9 mouse cellular contexts compared by ENCODE assay signal in genomic region chr5:140608634-140609015, GRCm38 (mm10). TPM values are rescaled to one million over a fixed set of nuclear protein-coding genes. Genes with fewer than 3 reads are reported as not detected.
DNase-seq lines count a peak whose midpoint lies in the region; ATAC-seq and TF ChIP-seq lines count a peak whose summit lies in the region.
"Had no signal": no experiment of that assay in that cellular context is flagged by ENCODE, and none has a peak within 500 bp of the region (broad histone marks: within the 10 kb centered on the region; RNA-seq: fewer than 3 reads in every experiment).

No protein-coding gene starts in this region.

- H3K36me3 ChIP-seq in lung, embryonic 14.5 days (ENCODE audit: insufficient read depth) = peaks cover 15% of the 10 kb centered on the region
- H3K36me3 ChIP-seq in embryonic facial prominence, embryonic 11.5 days (replicated peaks; ENCODE audit: control insufficient read depth, insufficient read depth, low read depth, low read length) = no peaks in the 10 kb centered on the region
- peaks cover 10% of the 10 kb centered on the region; the same call in 1 of the 2 replicates for H3K36me3 ChIP-seq in hindbrain, embryonic 13.5 days
- peaks cover 18% of the 10 kb centered on the region for H3K36me3 ChIP-seq in macrophage (ENCODE audit: inconsistent target)

- no peak for TF ChIP-seq CTCF in lung, embryonic 14.5 days (IDR thresholded peaks at IDR 0.05; ENCODE audit: low read depth)

- H3K9ac ChIP-seq in lung, embryonic 14.5 days = peak overlapping the region; percentile 67
- H3K9ac ChIP-seq in embryonic facial prominence, embryonic 11.5 days (replicated peaks; ENCODE audit: low read length) = peak overlapping the region; percentile 66
- H3K9ac ChIP-seq in hindbrain, embryonic 13.5 days = peak overlapping the region; percentile 83

- DNase-seq in lung, embryonic 14.5 days = peak; percentile 59
- no peak for DNase-seq in lung, postnatal 25 days (ENCODE audit: low spot score)
- DNase-seq in embryonic facial prominence, embryonic 11.5 days (ENCODE audit: low spot score) = peak; percentile 60
- no peak for DNase-seq in yolk sac, embryonic 10.5 days (ENCODE audit: low spot score)
- no peak for DNase-seq in adrenal gland, postnatal 10 days
- DNase-seq in adrenal gland, adult 18-20 months (ENCODE audit: low spot score in 2 of 2) = no peak

- H3K4me2 ChIP-seq in lung, embryonic 14.5 days = peak overlapping the region; percentile 81
- peak overlapping the region; percentile 82 for H3K4me2 ChIP-seq in embryonic facial prominence, embryonic 11.5 days (ENCODE audit: low read depth, low read length)
- H3K4me2 ChIP-seq in hindbrain, embryonic 13.5 days = peak overlapping the region; percentile 86

- H3K9me3 ChIP-seq in lung, embryonic 14.5 days (ENCODE audit: low read depth, low read length) = no peaks in the 10 kb centered on the region
- no peaks in the 10 kb centered on the region for H3K9me3 ChIP-seq in embryonic facial prominence, embryonic 11.5 days (replicated peaks; ENCODE audit: control insufficient read depth, low read length)
- no peaks in the 10 kb centered on the region for H3K9me3 ChIP-seq in hindbrain, embryonic 13.5 days

- no peak for ATAC-seq in lung, embryonic 14.5 days (ENCODE audit: insufficient read depth)
- ATAC-seq in embryonic facial prominence, embryonic 11.5 days (replicated peaks; ENCODE audit: insufficient number of reproducible peaks, low FRiP score, low TSS enrichment, low read depth) = no peak
- peak; percentile 18 for ATAC-seq in hindbrain, embryonic 13.5 days (ENCODE audit: low FRiP score)

- peaks cover 25% of the 10 kb centered on the region for H3K4me1 ChIP-seq in lung, embryonic 14.5 days (ENCODE audit: insufficient read depth)
- peaks cover 25% of the 10 kb centered on the region for H3K4me1 ChIP-seq in embryonic facial prominence, embryonic 11.5 days (ENCODE audit: control insufficient read depth, insufficient read depth, low read length)
- peaks cover 75% of the 10 kb centered on the region for H3K4me1 ChIP-seq in hindbrain, embryonic 13.5 days (replicated peaks)

- H3K27ac ChIP-seq in lung, embryonic 14.5 days (ENCODE audit: low read depth) = peak overlapping the region; percentile 98
- H3K27ac ChIP-seq in embryonic facial prominence, embryonic 11.5 days (replicated peaks; ENCODE audit: low read depth, low read length) = 0 out of 2 replicates have a peak overlapping the region, but pooled peaks have one; percentile 28
- H3K27ac ChIP-seq in hindbrain, embryonic 13.5 days = peak overlapping the region; percentile 92
- H3K27ac ChIP-seq in macrophage = peak overlapping the region; percentile 93

- H3K27me3 ChIP-seq in lung, embryonic 14.5 days (ENCODE audit: insufficient read depth, low read length) = peaks cover 52% of the 10 kb centered on the region
- H3K27me3 ChIP-seq in embryonic facial prominence, embryonic 11.5 days (ENCODE audit: control insufficient read depth, insufficient read depth, low read length) = peaks cover 69% of the 10 kb centered on the region
- peaks cover 57% of the 10 kb centered on the region for H3K27me3 ChIP-seq in hindbrain, embryonic 13.5 days

- H3K4me3 ChIP-seq in lung, embryonic 14.5 days (ENCODE audit: low read depth, low read length) = peak overlapping the region; percentile 60
- peak overlapping the region; percentile 57 for H3K4me3 ChIP-seq in embryonic facial prominence, embryonic 11.5 days (ENCODE audit: low read depth, low read length)
- peak overlapping the region; percentile 55 for H3K4me3 ChIP-seq in hindbrain, embryonic 13.5 days
- peak overlapping the region; percentile 92 for H3K4me3 ChIP-seq in macrophage (ENCODE audit: inconsistent target)

- peaks cover 61% of the 10 kb centered on the region for H3K79me2 ChIP-seq in macrophage (ENCODE audit: inconsistent target)

- 2% methylated on average over 16 of the region's 16 CpGs for WGBS in lung, embryonic 14.5 days
- WGBS in embryonic facial prominence, embryonic 11.5 days = under 1% methylated on average over 16 of the region's 16 CpGs
- WGBS in hindbrain, embryonic 13.5 days = 2% methylated on average over 16 of the region's 16 CpGs
- WGBS in macrophage (ENCODE audit: missing documents) = 3% methylated on average over 13 of the region's 16 CpGs

RNA-seq across cellular contexts. Expression of gene Lfng, which starts 1.5 kb away (rescaled TPM):
- 20.5 and 22.0 TPM in 2 replicates for polyA plus RNA-seq in lung, embryonic 14.5 days (2014; fragmentation: Nextera tagmentation; extraction: Ambion mirVana)
- polyA plus RNA-seq in embryonic facial prominence, embryonic 11.5 days (2014; fragmentation: Nextera tagmentation; extraction: Ambion mirVana) = 13.3 and 13.7 TPM in 2 replicates
- 22.9 and 27.1 TPM in 2 replicates for polyA plus RNA-seq in hindbrain, embryonic 13.5 days (2015; fragmentation: Nextera tagmentation; extraction: Ambion mirVana)
- 100 to 1,000 TPM in 1 of 26 experiments, 10 to 100 TPM in 24, 1 to 10 TPM in 1; 8.4 to 105 (median 42.7) TPM for total RNA-seq in macrophage (2018; cell fraction: chromatin; rRNA removed)
- total RNA-seq in macrophage (2018; cell fraction: cytosol; rRNA removed) = 10 to 100 TPM; 24.5 to 80.6 (median 54.7) TPM
- 100 to 1,000 TPM in 2 of 26 experiments, 10 to 100 TPM in 24; 14.8 to 111 (median 57.4) TPM for total RNA-seq in macrophage (2018; cell fraction: nucleus; rRNA removed)
- 33.7 to 75.9 TPM (median 52.2 TPM) in 3 replicates for polyA plus RNA-seq in macrophage (2018)
- 10 to 100 TPM; 18.2 to 24.6 TPM for total RNA-seq in adrenal gland, postnatal 10 days (2021)
- total RNA-seq in adrenal gland, adult 18-20 months (2021) = 10 to 100 TPM in 1 of 2 experiments, 1 to 10 TPM in 1; 9.8 to 12.3 TPM

RNA-seq across cellular contexts. Expression of gene Ttyh3, which starts 40.2 kb away (rescaled TPM):
- 56.4 and 61.6 TPM in 2 replicates for polyA plus RNA-seq in lung, embryonic 14.5 days (2014; fragmentation: Nextera tagmentation; extraction: Ambion mirVana)
- polyA plus RNA-seq in embryonic facial prominence, embryonic 11.5 days (2014; fragmentation: Nextera tagmentation; extraction: Ambion mirVana) = 42.5 and 42.8 TPM in 2 replicates
- 65.3 and 67.4 TPM in 2 replicates for polyA plus RNA-seq in hindbrain, embryonic 13.5 days (2015; fragmentation: Nextera tagmentation; extraction: Ambion mirVana)
- 100 to 1,000 TPM in 5 of 26 experiments, 10 to 100 TPM in 21; 14.6 to 140 (median 53.0) TPM for total RNA-seq in macrophage (2018; cell fraction: chromatin; rRNA removed)
- total RNA-seq in macrophage (2018; cell fraction: cytosol; rRNA removed) = 100 to 1,000 TPM in 7 of 26 experiments, 10 to 100 TPM in 19; 44.2 to 125 (median 76.8) TPM
- total RNA-seq in macrophage (2018; cell fraction: nucleus; rRNA removed) = 100 to 1,000 TPM in 8 of 26 experiments, 10 to 100 TPM in 18; 43.1 to 131 (median 86.6) TPM
- 40.4 to 80.7 TPM (median 48.0 TPM) in 3 replicates for polyA plus RNA-seq in macrophage (2018)
- total RNA-seq in adrenal gland, postnatal 10 days (2021) = 100 to 1,000 TPM in 1 of 2 experiments, 10 to 100 TPM in 1; 79.8 to 108 TPM
- 10 to 100 TPM; 26.5 to 70.6 TPM for total RNA-seq in adrenal gland, adult 18-20 months (2021)

RNA-seq across cellular contexts. Expression of gene Grifin, which starts 43.8 kb away (rescaled TPM):
- polyA plus RNA-seq in lung, embryonic 14.5 days (2014; fragmentation: Nextera tagmentation; extraction: Ambion mirVana) = not detected in 2 replicates
- 0.36 and 0.63 TPM in 2 replicates for polyA plus RNA-seq in embryonic facial prominence, embryonic 11.5 days (2014; fragmentation: Nextera tagmentation; extraction: Ambion mirVana)
- polyA plus RNA-seq in hindbrain, embryonic 13.5 days (2015; fragmentation: Nextera tagmentation; extraction: Ambion mirVana) = not detected in 2 replicates
- not detected for total RNA-seq in macrophage (2018; cell fraction: chromatin; rRNA removed)
- not detected for total RNA-seq in macrophage (2018; cell fraction: cytosol; rRNA removed)
- not detected for total RNA-seq in macrophage (2018; cell fraction: nucleus; rRNA removed)
- polyA plus RNA-seq in macrophage (2018) = not detected in 3 replicates
- not detected for total RNA-seq in adrenal gland, postnatal 10 days (2021)
- not detected for total RNA-seq in adrenal gland, adult 18-20 months (2021)
- total RNA-seq: common myeloid progenitor, adult 5-6 weeks had no signal

Comparison
In these comparisons a context has a peak if more than half of its experiments do, and no peak if none do; other contexts are left out.
1. DNase-seq: peak in lung, embryonic 14.5 days (single experiment) and embryonic facial prominence, embryonic 11.5 days (single experiment); none in lung, postnatal 25 days (single experiment), yolk sac, embryonic 10.5 days (single experiment), adrenal gland, postnatal 10 days (single experiment) and adrenal gland, adult 18-20 months (0 of 2).
2. H3K27ac ChIP-seq: peak in every context shown above with its lines; median percentile 98 in lung, embryonic 14.5 days; 93 in macrophage; 92 in hindbrain, embryonic 13.5 days; 28 in embryonic facial prominence, embryonic 11.5 days.
3. Peak in every context shown above with its lines, with median percentiles within 50 percentile points of each other: H3K4me2 ChIP-seq, H3K4me3 ChIP-seq and H3K9ac ChIP-seq.